Mouse (Mus musculus) testis, adult 2 months (tissue): ENCODE measurements around the gene Cib2.

Experiments
- CTCF ChIP-seq: fragments of 200-500 bp; IDR thresholded peaks from 2 replicates; pipeline ENCODE4 v1.5.1; 2012; ENCODE audit warnings: low read depth, mild to moderate bottlenecking, inconsistent platforms, low read length, moderate library complexity; ENCODE audit not compliant: control insufficient read depth, insufficient read depth, insufficient replicate concordance
- POLR2A ChIP-seq: fragments of 200-500 bp; IDR thresholded peaks from 2 replicates; pipeline ENCODE4 v1.6.1; 2012; ENCODE audit warnings: low read depth, mild to moderate bottlenecking, inconsistent platforms, low read length, moderate library complexity; ENCODE audit not compliant: control insufficient read depth

GRCm38 (mm10) chr9:54558731-54559130 lies 1.3 kb downstream of the Cib2 start:
- TF ChIP-seq CTCF (no peak), POLR2A (no peak)
